Mouse (Mus musculus) left cerebral cortex, adult 6 months (tissue): ENCODE data around the gene Cox8c. TPM values are rescaled to one million over a fixed set of nuclear protein-coding genes. Genes with fewer than 3 reads are reported as not detected.

Experiments
- long read RNA-seq, 2 experiments: library from polyadenylated mRNA; unstranded; transcript quantifications; one replicate each; pipeline ENCODE4 v2.0.0; 2019 to 2020
- polyA plus RNA-seq: library from polyadenylated mRNA; unstranded; fragments of <200 nt; fragmentation: Nextera tagmentation; gene quantifications from 2 replicates; pipeline ENCODE4 v1.2.3, GENCODE M21; 2021

Gene Cox8c
- polyA plus RNA-seq, result not detected in 2 replicates
- long read RNA-seq, experiment 1, result 0 reads
- long read RNA-seq, experiment 2, result 0 reads

DNA sequence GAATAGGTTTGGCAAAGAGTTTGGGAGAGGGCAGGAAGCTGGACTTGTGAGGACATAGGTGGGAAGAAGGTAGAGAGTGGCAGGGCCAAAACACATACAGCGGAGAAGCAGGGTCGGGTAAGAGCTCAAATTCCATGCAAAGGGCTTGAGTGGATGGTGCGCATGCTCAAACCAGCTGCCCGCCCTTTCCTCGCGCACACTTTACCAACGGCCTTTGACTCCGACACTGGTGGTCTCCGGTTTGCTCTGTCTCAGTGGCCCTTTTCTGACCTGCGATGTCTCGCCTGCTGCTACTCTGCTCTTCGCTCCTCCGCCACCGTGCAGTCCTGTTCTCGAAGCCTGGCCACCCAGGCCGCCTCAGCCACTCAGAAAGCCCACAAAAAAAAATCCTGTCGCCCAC, at the start of gene Cox8c:
Cox8c (plus strand) TSS at position 226 of the 400 bp plus-strand sequence.

DNA sequence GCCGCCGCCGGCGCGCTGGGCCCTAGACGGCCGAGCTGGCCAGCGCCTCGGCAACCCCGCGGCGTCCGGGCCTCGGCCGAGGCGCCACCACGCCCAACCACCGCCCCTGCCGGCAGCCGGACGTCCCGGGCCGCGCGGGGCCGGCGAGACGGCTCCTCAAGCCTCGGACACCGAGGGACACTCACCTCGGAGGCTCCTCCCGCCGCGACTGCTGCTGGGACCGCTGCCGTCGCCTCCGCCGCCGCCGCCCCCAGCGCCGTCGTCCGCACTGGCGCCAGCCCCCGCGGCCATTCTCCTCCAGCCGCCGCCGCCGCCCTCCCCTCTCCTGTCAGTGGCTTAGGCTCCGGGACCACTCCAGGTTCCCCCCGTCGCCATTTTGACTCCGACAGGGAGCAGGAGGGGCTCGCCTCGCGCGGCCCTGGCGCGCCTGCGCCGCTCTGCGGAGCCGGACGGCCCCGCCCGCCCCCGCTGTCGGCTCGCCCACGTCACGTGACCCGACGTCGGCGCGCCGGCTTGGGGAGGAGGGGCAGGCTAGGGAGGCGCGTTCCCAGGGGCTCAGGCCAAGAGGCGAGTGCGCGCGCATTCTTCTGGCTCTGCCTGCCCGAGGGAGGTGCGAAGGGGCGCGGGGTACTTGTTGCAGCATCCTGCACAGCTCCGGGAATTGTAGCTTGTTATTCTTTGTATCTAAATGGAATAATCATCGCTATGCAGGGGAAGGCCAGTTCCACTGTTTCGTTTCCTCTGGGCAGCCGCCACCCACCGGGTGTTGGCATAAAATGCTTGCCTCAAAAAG, 20.9 kb upstream of the Cox8c start, which contains the start of gene Btbd7:
Btbd7 (minus strand) TSS at position 441 of the 793 bp plus-strand sequence.

DNA sequence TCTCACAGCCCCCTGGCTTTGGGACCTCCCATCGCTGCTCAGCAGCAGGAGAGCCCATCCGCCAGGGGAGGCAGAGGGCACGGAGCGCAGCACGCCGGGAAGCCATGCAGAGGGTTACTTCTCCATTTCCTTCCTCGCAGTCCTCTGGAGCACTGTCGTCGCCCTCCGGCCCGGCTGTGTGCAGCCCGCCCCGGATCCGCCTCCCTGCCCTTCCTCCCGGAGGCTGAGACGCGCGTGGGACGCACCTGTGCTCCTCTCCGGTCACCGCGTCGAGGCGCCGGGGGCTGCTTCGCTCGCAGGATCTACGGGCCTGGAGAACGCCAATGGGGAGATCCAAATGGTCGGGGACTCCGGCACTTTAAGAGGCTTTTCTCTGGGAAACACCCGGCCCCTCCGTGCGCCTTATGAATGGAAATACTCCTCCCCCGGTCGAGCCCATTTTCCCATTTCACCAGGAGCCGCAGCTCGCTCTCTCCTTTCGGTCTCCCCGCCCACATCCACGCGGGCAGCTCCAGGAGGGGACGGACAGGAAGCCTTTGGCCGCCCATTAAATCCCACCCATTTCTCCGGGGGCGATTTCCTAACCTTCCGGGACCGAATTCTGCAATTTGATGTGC, 49.8 kb downstream of the Cox8c start, which contains the start of gene Unc79:
Unc79 (plus strand) TSS at position 82 of the 617 bp plus-strand sequence.

Other genes with a start within 250 kb of the Cox8c start
- 32.2 and 33.5 TPM in 2 replicates for gene Itpk1, start 194.4 kb upstream of the Cox8c start, polyA plus RNA-seq
- 42.5 and 55.0 TPM in 2 replicates for gene Moap1, start 155.7 kb upstream of the Cox8c start, polyA plus RNA-seq
- 3.7 and 7.1 TPM in 2 replicates for gene Tmem251, start 155.6 kb upstream of the Cox8c start, polyA plus RNA-seq
- not detected in 2 replicates for gene Gm28051, start 141.6 kb upstream of the Cox8c start, polyA plus RNA-seq
- 26.5 and 29.7 TPM in 2 replicates for gene Gon7, start 141.5 kb upstream of the Cox8c start, polyA plus RNA-seq
- gene Ubr7, start 141.3 kb upstream of the Cox8c start, polyA plus RNA-seq, result 22.8 and 24.7 TPM in 2 replicates
- gene Gm20604, start 140.6 kb upstream of the Cox8c start, polyA plus RNA-seq, result 25.6 and 25.9 TPM in 2 replicates
- 1.6 and 6.6 TPM in 2 replicates for gene Btbd7, start 20.8 kb upstream of the Cox8c start, polyA plus RNA-seq
- gene Unc79, start 49.5 kb downstream of the Cox8c start, polyA plus RNA-seq, result 3.8 and 4.4 TPM in 2 replicates